Mouse (Mus musculus): Measurements from ENCODE around the gene Bola3.

Bola3 gene

DNA sequence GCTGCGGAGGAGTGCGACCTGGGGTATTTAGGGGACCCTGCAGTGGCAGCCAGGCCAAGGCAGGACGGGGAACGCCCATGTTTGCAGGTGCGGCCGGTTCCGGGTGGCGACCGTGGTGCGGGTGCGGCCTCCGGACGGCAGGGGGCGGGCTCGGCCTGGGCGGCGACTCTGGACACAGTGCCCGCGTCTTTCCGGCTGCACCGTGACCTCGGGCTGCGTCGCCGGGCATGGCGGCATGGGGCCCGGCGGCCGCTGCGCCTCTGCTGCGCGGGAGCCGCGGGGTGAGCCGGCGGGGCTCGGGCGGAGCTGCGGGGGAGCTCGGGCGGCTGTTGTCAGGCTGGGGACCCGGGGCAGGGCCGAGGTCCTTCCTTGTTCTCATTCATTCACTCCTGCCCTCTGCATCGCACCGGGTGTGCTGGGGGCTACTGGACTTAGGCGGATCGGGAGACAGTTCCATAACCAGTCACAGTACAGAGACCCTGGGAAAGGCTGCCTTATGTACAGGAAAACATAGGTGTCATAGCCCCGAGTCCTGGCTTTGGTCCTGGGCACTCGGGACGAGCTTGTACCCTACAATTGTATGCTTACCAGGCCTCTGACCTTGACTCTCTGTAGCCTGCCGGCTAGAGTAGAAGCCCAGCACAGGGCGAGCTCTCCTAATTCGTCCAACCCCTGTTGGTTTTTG, 469 bp downstream of the Bola3 start:
- peak; percentile 92 to 95 for DNase-seq

DNA sequence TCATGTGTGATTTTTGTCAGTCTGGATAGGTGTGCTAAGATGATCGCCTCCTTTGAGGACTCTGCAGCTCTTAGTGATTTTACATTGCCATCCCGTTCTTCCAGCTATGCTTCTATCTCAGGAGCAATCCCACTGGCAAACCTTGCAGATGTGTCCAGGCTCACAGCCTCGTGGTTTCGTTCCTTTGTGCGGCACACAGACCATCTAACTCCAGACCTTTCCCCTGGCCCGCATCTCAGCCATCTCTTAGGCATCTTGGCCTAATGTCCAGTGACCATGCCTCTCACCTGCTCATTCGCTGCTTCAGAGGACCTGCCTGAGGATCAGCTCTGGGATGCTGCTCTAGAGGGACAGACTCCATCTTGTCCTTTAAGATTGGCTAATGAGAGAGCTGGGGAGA, 1.2 kb downstream of the Bola3 start:
- no peak for DNase-seq

DNA sequence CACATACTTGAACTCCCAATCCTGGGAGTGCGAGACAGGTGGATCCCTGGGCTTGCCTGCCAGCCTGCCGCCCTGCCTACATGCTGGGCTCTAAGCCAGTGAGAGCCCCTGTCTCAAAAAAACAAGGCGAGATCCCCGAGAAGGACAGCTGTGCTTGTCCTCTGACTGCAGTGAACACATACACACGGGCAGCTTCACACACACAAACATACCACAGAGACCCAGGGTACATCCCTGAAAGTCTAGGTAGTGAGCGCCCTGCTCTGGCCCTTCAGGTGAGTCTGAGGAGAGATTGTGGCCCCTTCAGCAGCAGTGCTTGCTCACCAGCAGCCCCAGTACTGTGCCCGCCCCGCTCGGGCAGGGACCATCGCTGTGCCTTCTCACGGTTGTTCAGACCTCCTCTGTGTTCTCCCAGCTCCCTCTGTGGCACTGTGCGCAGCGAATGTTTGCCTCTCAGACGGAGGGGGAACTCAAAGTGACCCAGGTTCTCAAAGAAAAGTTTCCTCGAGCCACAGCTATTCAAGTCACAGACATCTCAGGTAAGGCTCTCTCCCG, 2.0 kb downstream of the Bola3 start:
- DNase-seq = no peak

DNA sequence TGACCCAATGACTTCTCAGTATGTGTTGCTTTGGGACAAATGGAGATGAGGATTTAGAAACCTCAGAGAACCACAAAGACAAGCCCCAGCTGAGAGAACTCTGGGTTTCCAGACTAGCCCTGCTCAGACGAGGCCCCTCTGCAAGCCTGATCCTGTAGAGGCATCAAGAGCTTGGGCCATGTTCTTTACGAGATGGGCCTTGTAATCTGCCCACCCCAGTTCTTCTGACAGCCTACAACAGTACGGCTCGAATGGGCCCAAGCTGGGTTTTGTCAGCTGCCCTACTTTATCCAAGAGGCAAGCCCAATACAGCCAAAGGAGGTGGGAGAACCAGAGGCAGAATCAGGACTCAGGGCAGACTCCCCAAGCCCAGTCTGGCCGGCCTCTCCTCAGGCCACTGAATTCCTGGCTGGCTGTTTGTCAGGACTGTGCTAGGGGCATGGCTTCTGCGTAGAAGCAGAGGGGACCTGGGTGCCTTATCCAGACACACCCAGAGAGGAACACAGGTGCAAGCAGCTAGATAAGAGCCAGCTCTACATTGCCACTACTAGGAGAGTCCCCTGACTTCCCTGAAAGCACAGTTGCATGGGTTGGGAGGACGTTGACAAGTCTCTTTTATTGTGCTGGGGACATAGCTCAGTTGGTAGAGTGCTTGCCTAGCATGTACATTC, 2.7 kb downstream of the Bola3 start:
- DNase-seq = no peak

DNA sequence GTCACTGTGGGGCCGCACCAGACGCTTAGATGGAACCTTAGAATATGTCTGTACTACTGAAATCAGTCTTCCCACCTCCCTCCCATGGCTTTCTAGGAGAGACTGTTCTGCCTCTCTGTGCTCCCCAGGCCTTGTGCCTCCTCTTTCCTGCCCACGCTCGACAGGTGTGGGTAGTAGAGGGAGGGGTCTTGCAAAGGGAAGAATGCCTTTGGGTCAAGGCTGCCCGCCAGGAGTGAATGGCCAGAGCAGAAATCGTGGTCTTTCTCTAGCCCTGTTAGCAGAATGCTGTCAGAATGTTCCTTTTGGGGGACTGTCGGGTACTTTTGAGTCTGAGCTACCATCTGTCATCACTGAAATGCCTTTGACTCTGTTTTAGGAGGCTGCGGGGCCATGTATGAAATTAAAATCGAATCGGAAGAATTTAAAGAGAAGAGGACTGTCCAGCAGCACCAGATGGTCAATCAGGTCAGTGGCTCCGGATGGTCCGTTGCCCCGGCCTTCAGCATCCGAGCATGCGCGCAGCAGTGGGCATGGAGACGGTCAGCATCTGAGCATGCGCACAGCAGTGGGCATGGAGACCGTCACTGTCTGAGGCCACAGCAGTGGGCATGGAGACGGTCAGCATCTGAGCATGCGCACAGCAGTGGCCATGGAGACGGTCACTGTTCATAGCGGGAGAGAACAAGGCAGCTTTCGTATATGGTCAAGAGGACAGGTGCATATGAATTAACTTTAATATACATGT, 3.9 kb downstream of the Bola3 start:
- no peak for DNase-seq

DNA sequence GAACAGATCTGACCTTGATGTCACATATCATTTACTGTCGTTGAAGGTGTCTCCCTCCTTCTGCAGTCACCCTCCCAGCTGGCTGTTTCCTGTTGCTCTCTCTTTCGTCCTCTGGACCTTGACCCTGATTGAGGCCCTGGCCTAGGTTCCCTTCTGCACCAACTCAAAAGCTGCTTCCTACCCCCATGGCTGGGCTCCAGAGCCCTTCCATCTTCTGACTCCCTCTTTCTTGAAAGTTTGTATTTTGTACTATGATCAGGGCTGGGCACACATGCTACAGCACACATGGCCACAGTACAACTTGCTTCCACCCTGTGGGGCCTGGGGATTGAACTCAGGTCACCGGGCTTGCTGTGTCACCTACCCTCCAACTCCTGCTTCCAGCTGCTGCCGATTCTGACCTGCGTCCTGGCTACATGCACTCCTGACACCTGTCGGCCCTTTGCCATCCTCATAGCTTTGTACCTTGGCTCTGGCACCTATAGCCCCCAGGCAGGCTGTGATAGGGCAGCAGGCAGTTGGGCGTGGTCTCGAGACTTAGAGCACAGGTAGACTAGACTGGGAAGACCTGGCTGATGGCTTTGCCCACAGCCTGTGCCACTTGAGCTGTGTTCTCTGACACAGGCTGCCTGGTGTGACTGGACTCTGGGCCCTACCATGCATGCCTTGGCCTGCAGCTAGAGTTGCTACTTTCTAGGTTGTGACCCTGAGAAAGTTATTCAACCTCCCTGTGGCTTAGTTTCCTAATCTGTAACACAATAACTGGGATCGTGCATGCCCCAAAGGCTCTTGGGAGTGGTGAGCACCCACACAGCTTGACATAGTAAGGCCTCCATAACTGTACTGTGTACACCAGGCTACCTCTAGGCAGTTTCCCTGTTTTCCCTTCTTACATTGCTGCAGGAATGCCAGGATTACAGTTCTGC, 6.2 kb downstream of the Bola3 start:
- DNase-seq = no peak

DNA sequence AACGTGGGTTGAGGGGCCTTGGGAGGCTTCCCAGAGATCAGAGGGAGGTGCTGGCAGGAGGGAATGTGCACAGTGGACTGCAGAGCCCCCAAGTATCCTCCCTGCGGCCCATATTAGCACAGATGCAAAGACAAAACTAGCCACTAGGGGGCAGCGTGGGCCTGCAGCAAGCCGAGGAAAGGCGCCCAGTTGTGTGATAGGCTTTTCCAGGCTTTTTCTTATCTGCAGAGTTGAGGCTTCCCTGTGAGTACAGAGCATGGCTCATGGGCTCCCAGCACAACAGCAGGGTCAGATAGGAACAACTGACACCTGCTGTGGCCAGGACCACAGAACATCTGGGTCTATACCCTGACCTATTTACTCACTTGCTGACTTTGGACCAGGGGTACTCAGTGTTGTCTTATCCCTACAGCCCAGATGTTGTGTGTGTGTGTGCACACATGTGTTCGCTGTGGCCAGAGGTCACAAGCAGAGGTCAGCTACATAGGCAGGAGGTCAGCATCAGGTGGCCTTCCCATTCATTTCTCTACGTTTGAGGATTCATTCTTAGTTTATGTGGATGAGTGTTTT, 7.7 kb downstream of the Bola3 start:
- DNase-seq = peak; percentile 75 to 81

DNA sequence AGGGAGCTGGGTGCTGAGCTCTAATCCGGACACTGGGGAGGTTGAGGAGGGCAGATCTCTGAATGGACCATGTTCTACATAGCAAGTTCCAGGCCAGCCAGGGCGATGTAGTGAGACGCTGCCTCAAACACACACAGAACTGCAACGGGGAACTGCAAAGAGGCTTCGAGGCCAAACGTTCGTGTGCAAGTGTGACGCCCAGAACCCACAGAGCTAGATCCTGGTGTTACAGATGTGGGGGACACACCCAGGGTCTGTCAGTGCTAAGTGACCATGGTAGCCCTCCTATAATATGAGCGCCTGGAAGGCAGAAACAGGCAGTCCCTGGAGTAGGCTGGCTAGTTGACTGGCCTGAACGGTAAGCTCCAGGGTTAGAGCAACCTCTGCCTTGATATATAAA, 8.5 kb downstream of the Bola3 start:
- DNase-seq = no peak

DNA sequence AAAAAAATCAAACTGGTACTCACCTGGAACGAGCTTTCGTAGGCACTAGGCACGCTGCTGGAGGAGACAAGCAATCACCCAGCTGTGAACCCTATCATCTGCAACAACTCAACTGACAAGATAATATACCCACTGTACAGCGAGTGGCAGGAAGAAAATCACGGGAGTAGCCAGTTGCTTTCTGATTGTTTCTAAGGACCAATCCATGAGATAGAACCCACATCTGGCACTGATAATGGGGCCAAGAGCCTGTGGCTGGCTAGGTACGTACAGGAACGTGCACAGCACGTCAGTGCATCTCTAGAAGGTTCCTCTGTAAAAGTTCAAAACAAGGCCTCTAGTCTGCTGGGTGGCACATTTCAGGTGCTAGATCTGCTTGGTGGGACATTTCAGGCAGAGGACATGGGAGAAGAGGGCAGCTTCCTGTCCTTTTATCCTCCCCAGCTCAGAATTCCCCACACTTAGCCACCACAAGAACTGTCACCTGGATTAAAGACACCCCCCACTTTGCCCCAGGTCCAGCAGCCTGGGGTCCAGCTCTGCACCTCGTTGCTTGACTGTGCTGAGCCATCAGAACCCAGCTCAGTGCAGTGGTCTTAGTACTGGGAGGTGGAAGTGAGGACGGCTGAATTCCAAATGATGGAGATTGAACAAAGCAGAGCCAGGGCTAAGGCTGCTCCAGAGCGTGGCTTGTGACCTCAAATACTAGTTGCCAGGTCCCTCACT, 12.7 kb downstream of the Bola3 start:
- no peak for DNase-seq

DNA sequence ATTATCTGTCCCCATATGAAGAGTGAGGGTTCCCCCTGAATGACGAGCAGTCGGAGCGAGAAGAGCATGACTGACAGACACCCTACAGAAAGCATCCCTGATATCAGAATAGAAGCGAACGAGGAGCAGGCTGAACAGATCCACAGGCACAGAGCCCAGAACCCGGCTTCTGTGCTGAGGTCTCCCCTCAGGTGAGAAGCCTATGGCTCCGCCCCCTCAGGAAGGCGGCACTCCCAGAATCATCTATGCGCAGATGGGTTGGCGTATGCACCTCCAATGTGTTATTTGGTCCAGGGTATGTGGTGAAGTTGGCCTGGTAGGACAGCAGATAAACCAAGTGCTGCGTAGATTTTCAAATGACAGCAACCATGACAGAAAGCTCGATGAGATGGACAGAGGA, 14.1 kb downstream of the Bola3 start:
- DNase-seq = no peak

DNA sequence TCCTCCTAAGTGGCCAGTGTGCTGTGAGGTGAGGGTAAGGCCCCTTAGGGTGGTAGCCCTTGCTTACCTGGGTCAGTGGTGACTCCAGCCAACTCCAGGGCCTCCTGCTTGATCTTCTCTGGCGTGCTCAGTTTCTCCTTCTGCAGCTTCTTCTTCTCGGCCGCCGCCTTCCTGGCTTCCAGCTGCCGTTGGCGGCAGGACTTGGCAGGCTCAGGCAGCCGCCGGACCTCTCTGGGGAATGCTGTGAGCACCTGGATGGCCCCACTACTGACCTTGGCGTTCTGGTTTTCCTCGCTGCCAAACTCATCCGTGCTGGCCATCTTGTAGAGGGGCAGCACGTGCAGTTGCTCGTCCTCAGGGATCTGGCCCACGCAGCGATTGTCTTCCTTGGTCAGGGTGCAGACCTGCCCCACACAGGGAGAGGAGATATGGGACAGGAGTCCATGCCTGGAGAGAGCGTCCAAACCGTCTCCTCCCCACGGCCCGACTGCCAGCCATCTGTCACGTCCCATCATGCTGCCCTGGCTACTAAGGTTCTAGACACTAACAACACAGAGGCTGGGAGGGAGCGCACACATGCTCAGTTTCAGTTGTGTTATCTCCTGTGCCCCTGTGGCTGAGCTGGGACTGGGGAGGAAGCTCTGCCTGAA, 21.5 kb downstream of the Bola3 start:
- no peak for DNase-seq

DNA sequence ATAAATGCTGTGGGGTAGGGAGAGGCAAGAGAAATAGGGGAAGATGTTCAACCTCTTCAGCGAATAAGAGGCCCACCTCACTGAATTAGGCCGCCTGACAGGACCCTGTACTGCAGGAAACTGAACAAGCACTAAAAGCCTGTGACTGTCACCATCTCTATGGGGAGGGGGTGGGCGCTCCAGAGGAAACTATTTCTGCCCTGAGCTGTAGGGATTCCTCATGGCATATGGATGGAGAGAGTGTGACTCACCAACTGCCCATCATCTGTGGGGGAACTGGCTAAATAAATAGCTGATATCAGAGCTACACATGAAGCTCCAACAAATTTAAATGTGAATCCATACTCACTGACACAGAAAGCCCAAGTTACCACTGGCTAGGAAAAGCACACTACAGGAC, 22.4 kb downstream of the Bola3 start:
- DNase-seq = no peak

DNA sequence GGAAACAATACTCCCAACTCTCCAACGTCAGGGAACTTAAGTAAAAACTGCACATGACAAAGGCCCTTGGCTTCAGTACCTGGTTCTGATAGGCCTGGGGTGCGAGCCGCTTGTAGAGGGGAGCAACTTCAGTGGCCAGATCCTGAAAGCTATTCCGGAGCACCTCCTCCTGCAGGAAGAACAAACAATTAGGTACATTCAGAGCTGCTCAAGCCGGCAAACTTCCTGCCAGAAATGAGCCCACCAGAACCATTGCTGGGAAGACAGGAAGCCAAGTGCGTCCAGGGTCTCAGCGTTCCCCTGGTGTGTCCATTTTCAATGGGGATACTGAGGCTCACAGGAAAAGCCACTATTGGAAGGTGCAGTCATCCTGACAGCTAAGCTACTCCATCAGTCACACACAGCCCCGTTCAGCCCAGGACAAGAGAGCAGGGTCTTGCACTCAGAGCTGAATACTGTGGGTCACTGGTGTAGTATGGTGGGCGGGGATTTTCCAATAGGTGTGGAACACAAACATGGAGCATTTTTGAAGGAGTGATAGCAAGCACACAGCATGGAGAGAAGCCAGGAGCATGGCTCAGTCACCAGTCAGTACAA, 24.9 kb downstream of the Bola3 start:
- DNase-seq = no peak

DNA sequence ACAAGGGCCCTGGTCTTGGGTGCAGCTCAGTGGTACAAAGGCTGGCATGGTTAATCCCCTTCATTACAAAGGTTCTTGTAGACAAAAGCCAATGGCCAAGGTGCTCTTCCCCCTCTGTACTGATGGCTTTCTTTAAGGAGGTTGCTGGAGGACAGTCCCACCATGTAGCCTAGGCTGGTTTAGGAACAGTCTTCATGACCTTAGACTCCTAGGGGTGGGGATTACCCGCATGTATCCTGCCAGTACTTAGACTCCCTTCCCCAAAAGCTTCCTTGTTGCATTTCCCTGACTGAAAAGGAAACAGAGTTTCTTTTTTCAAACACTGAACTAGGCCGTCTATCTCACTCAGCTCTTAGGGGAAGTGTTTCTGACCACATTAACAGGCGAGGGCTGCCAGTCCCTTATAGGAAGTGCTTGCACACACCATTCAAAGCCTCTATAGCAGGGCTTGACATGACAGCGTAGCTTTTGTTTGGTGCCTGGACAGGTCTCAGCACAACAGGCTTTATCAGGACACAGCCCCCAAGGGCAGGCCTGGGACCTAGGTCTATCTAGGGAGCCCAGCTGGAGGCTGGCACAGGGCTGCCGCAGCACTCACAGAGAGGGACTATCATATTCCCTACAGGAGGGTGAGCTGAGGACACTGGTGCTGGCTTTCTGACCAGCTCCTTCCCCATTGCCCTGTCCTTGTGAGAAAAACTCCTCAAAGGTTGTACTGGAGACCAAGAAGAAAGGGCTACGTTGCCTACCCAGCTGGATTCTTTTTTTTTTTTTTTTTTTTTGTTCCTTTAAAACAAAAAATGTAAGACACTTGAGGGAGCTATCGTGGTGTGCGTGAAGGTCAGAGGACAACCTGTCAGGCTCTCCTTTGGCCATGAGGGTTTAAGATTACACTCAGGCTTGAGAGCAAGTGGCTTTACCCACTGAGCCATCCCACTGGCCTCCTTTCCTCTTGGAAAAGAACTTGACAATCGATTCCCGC, 32.9 kb downstream of the Bola3 start:
- no peak for DNase-seq

DNA sequence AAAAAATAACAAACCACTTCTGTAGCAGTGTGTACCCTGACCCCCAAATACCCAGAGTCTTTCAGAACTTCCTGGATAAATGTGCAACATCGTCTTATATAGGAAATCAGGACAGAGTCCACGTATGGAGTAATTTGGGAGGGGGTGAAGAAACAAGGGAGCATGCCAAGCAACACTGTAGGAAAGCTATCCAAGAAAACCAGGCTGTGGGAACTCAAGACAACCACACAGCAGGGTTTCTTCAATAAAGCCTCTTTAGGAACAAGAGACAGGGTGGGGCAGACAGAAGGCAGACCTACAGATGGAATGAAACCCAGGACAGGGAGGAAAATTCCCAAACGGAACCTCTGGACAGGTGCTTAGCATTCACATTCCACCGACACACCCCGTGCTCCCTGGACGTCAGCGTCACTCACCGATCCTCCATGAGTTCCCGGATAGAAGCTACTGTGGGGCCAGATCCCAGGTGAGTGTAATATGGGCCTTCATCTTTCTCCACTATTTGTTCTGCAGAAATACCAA, 36.7 kb downstream of the Bola3 start:
- DNase-seq = no peak

DNA sequence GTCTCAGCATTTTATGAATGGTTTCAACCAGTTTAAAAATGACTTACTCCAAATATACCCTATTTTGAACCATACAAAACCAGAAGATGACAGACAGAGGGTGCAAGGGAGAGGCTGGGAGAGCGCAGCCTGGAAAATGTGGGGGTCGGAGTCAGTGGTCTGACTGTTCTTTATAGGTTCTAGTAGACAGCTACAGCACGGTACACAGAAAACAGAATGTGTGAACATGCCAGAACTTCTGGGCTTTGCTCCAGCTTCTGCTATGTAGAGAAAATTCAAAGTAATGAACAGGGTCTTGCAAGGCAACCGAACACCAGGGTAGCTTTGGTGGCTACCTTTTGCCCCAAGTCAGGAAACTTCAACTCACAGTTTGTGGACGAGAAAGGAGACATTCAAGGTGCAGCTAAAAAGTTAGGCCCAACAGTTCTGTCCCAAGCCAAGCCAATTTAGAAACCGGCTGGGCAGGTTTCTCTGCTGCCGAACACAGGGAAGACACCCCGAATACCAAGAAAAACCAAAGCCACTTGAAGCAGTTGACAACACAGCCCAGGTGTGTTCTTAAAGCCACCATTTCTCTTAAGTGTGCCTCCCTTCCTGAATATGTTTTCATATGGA, 43.3 kb downstream of the Bola3 start:
- no peak for DNase-seq

DNA sequence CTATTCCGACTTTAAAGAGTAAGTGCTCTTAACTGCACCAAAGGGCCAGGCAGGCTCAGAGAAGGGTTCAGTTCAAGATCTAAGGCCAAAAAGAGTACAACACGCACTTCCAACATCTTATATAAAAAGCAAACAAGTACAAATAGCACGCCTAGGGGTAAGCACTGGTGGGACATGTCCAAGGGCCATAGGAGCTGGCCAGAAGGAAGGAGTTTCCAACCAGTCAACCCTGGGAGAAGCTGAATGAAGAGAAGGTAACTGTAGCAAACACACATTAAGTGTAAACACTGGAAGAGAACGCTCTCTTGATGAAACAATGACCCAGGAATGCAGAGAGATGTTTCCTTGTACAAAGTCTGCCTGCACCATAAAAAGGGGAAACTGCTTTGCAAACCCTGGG, 45.2 kb downstream of the Bola3 start:
- no peak for DNase-seq

DNA sequence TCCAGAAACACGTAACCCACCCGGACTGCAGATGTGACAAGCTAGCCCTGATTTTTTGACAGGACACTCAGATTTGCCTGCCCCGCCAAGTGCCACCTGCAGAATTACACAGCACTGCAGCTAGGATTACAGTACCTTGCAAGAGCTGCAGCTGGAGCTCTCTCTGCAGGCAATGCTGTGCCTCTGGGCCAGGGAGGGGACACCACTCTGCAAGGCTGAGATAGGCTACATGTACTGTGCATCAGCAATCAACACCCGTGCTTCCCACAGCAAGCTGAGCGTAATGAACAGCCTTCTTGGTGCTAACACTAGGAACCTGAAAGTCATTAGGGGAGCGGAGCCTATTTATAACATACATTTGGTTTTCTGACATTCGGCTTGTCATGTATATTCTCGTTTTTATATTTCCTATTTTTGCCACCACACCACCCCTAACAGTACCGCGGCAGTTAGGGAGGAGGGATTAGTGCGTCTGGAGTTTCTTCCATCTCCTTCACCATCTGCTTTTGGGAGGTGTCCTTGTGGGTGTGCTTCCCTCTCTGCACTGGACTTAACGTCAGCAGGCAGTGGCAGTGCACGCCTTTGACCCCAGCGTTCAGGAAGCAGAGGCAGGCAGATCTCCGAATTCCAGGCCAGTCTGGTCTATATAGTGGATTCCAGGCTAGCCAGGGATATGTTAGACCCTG, 46.7 kb downstream of the Bola3 start:
- no peak for DNase-seq

Data from thymus, postnatal 36 days (tissue).